Mouse (Mus musculus) ES-E14 (cell line): ENCODE results near the gene Rffl. TPM values are rescaled to one million over a fixed set of nuclear protein-coding genes. Genes with fewer than 3 reads are reported as not detected.
A peak's percentile ranks its signal among the peaks of the same experiment; 100 is the strongest.

ENCODE experiments used
- DNase-seq: peaks from one replicate; pipeline ENCODE4 v3.0.0-alpha.2; 2013; ENCODE audit warnings: low read depth, low spot score
- H3K27ac ChIP-seq: 2 replicates; pipeline ENCODE4 v1.5.1; 2012; ENCODE audit warnings: low read depth, mild to moderate bottlenecking, low read length, moderate library complexity, mixed read lengths; ENCODE audit not compliant: poor library complexity, insufficient read depth, severe bottlenecking
- H3K36me3 ChIP-seq: 2 replicates; pipeline ENCODE4 v1.6.1; 2012; ENCODE audit warnings: mild to moderate bottlenecking, low read length, moderate library complexity, mixed read lengths; ENCODE audit not compliant: control insufficient read depth, poor library complexity, insufficient read depth, severe bottlenecking
- H3K4me1 ChIP-seq, 2 experiments: fragments of 150-350 bp in 1 of 2; sonication (generic) in 1 of 2; 2 replicates each; pipeline ENCODE4 v1.6.1; 2012; ENCODE audit warnings: low read length in 2 of 2, mild to moderate bottlenecking in 1 of 2, mixed read lengths in 1 of 2; ENCODE audit not compliant: control insufficient read depth in 2 of 2, insufficient read depth in 2 of 2, poor library complexity in 1 of 2
- H3K4me3 ChIP-seq, 2 experiments: fragments of 150-350 bp in 1 of 2; sonication (generic) in 1 of 2; 2 replicates each; pipeline ENCODE4 v1.5.1; 2012; ENCODE audit warnings: low read length in 2 of 2, low read depth in 1 of 2, mild to moderate bottlenecking in 1 of 2, mixed read lengths in 1 of 2; ENCODE audit not compliant: insufficient read depth in 1 of 2, poor library complexity in 1 of 2, severe bottlenecking in 1 of 2
- H3K9ac ChIP-seq: 2 replicates; pipeline ENCODE4 v1.6.1; 2012; ENCODE audit warnings: low read depth, mild to moderate bottlenecking, low read length, mixed read lengths; ENCODE audit not compliant: poor library complexity, insufficient read depth, severe bottlenecking
- H3K9me3 ChIP-seq: fragments of 150-350 bp; sonication (generic); 2 replicates; pipeline ENCODE4 v1.6.1; 2012; ENCODE audit warnings: low read depth, mild to moderate bottlenecking, low read length; ENCODE audit not compliant: control insufficient read depth, insufficient read depth
- CHD2 ChIP-seq: IDR thresholded peaks from 2 replicates; pipeline ENCODE4 v1.6.1; 2014; ENCODE audit warnings: mild to moderate bottlenecking, low read depth, low read length, inconsistent platforms
- HCFC1 ChIP-seq: IDR thresholded peaks from 2 replicates; pipeline ENCODE4 v1.6.1; 2012; ENCODE audit warnings: low read length, inconsistent platforms, borderline replicate concordance; ENCODE audit not compliant: insufficient read depth
- MAFK ChIP-seq: IDR thresholded peaks from 2 replicates; pipeline ENCODE4 v1.6.1; 2014; ENCODE audit warnings: mild to moderate bottlenecking, low read depth, low read length, inconsistent platforms; ENCODE audit not compliant: insufficient read depth
- ZC3H11A ChIP-seq: IDR thresholded peaks from 2 replicates; pipeline ENCODE4 v1.6.1; 2012; ENCODE audit warnings: low read depth, mild to moderate bottlenecking, inconsistent platforms, low read length, borderline replicate concordance
- ZNF384 ChIP-seq: IDR thresholded peaks from 2 replicates; pipeline ENCODE4 v1.6.1; 2012; ENCODE audit warnings: low read depth, low read length, inconsistent platforms
- in situ Hi-C, 2 experiments: fragments of 600-800 bp; cut with MboI; formaldehyde crosslinking; loops; one replicate each; pipeline ENCODE4 v1.15.1; 2025; ENCODE audit warnings: low sequenced_read_pairs in 2 of 2, inconsistent platforms in 1 of 2; ENCODE audit not compliant: unreplicated experiment in 2 of 2
- total RNA-seq: library from RNA; depleted of rRNA; stranded (reverse); fragments of 300-350 nt; gene quantifications from 2 replicates; pipeline ENCODE4 v1.2.3, GENCODE M21; 2012

The Rffl gene
- total RNA-seq, 1 experiment, result 6.5 TPM

GRCm38 (mm10) chr11:82764438-82764924 is 106.5 kb downstream of the Rffl start:
- Histone ChIP-seq H3K9me3 (no peaks in the 10 kb centered on the region), H3K27ac (peak overlapping the region; percentile 41; the same call in 1 of the 2 replicates), H3K4me3 (peak overlapping the region; percentile 90 to 100), H3K9ac (peak overlapping the region; percentile 94), H3K4me1 (peaks cover 0 to 3% of the 10 kb centered on the region in 2 experiments; a peak in 3 of 4 replicates), H3K36me3 (peaks cover 3% of the 10 kb centered on the region; the same call in 1 of the 2 replicates)
- DNase-seq, result no peak
- no peak for TF ChIP-seq ZNF384
- TF ChIP-seq CHD2, result no peak
- no peak for TF ChIP-seq HCFC1
- no peak for TF ChIP-seq MAFK
- TF ChIP-seq ZC3H11A, result no peak
- in situ Hi-C loops, result no loop called here

- Histone ChIP-seq H3K4me1 (peaks cover 0 to 5% of the 10 kb centered on the region in 2 experiments; a peak in 3 of 4 replicates), H3K9ac (peak within 1 kb of the TSS; percentile 94), H3K36me3 (peaks cover 3% of the 10 kb centered on the region; the same call in 1 of the 2 replicates), H3K27ac (peak within 1 kb of the TSS; percentile 78), H3K9me3 (no peaks in the 10 kb centered on the region), H3K4me3 (peak within 1 kb of the TSS; percentile 90 to 100)
- no peak for TF ChIP-seq ZC3H11A
- 0 out of 2 replicates have a peak, but pooled peaks have one; percentile 21 for TF ChIP-seq HCFC1
- DNase-seq, result peak; percentile 92
- in situ Hi-C loops, result no loop called here
Measured at GRCm38 (mm10) chr11:82763742-82764437, 107.1 kb downstream of the Rffl start, which contains the start of the genes Cct6b and Zfp830. Gene Cct6b, minus strand, starts transcription at chr11:82764321. Gene Zfp830, plus strand, starts transcription at chr11:82764345.

- DNase-seq, result no peak
- H3K9me3 ChIP-seq, result no peaks in the 10 kb centered on the region
- H3K4me1 ChIP-seq, result peaks cover 0 to 8% of the 10 kb centered on the region in 2 experiments; a peak in 3 of 4 replicates
- in situ Hi-C loops, result no loop called here
- peak overlapping the region; percentile 89; the same call in 1 of the 2 replicates for H3K9ac ChIP-seq
- no peak overlapping the region for H3K27ac ChIP-seq
- TF ChIP-seq MAFK (no peak), HCFC1 (no peak), CHD2 (no peak), ZNF384 (no peak), ZC3H11A (no peak)
- H3K4me3 ChIP-seq, result peak overlapping the region; percentile 90 to 100
- peaks cover 3% of the 10 kb centered on the region; the same call in 1 of the 2 replicates for H3K36me3 ChIP-seq
Measured at GRCm38 (mm10) chr11:82763261-82763660, 107.7 kb downstream of the Rffl start.

- Histone ChIP-seq H3K27ac (no peak overlapping the region), H3K9ac (peak overlapping the region; percentile 30; the same call in 1 of the 2 replicates), H3K9me3 (no peaks in the 10 kb centered on the region), H3K4me3 (no peak overlapping the region), H3K4me1 (peaks cover 0 to 8% of the 10 kb centered on the region in 2 experiments; a peak in 3 of 4 replicates), H3K36me3 (0 out of 2 replicates have a peak, but pooled peaks cover 1% of the 10 kb centered on the region)
- TF ChIP-seq ZNF384, result no peak
- TF ChIP-seq ZC3H11A, result no peak
- TF ChIP-seq HCFC1, result no peak
- no peak for TF ChIP-seq MAFK
- no peak for TF ChIP-seq CHD2
- in situ Hi-C loops, result no loop called here
- DNase-seq, result no peak
Measured at GRCm38 (mm10) chr11:82762286-82762829, 108.7 kb downstream of the Rffl start.
